Mouse (Mus musculus) myocyte (in vitro differentiated cells): ENCODE results near the gene Dennd5b.

Experiments used
- E2F4 ChIP-seq: IDR thresholded peaks from one replicate; pipeline ENCODE4 v1.6.1; 2011; ENCODE audit warnings: mild to moderate bottlenecking, control low read depth, moderate library complexity; ENCODE audit not compliant: insufficient read depth
- MAX ChIP-seq: IDR thresholded peaks from one replicate; pipeline ENCODE4 v1.6.1; 2011; ENCODE audit warnings: low read depth, mild to moderate bottlenecking, control low read depth
- MYOD1 ChIP-seq, 3 experiments: IDR thresholded peaks; one replicate each; pipeline ENCODE4 v1.6.1; 2011; ENCODE audit warnings: control low read depth in 2 of 3, low read depth in 2 of 3, mild to moderate bottlenecking in 2 of 3, moderate library complexity in 1 of 3; ENCODE audit not compliant: insufficient read length in 2 of 3, control insufficient read depth in 1 of 3
- MYOG ChIP-seq, 3 experiments: IDR thresholded peaks; one replicate each; pipeline ENCODE4 v1.6.1; 2011; ENCODE audit warnings: control low read depth in 2 of 3, low read depth in 2 of 3, mild to moderate bottlenecking in 2 of 3; ENCODE audit not compliant: insufficient read length in 2 of 3, control insufficient read depth in 1 of 3, insufficient read depth in 1 of 3
- POLR2A ChIP-seq: IDR thresholded peaks from one replicate; pipeline ENCODE4 v1.6.1; 2011; ENCODE audit warnings: low read depth, mild to moderate bottlenecking, control low read depth, moderate library complexity; ENCODE audit not compliant: insufficient read length
- POLR2AphosphoS2 ChIP-seq: IDR thresholded peaks from one replicate; pipeline ENCODE4 v1.6.1; 2011; ENCODE audit warnings: low read depth, control low read depth; ENCODE audit not compliant: insufficient read length
- USF1 ChIP-seq: IDR thresholded peaks from one replicate; pipeline ENCODE4 v1.6.1; 2011; ENCODE audit warnings: low read depth, mild to moderate bottlenecking, control low read depth, moderate library complexity

- TF ChIP-seq POLR2A (no peak), MYOD1 (IDR thresholded peaks at IDR 0.05; ENCODE audit: control insufficient read depth in 1 of 3, insufficient read length in 2 of 3, low read depth in 2 of 3) (no peak), USF1 (no peak), POLR2AphosphoS2 (no peak), MYOG (IDR thresholded peaks at IDR 0.05; ENCODE audit: control insufficient read depth in 1 of 3, insufficient read depth in 1 of 3, insufficient read length in 2 of 3, low read depth in 2 of 3) (no peak), MAX (no peak), E2F4 (no peak)
Observed at GRCm38 (mm10) chr6:149005009-149005408, 96.5 kb downstream of the Dennd5b start.
